Mouse (Mus musculus) lung, embryonic 16.5 days (tissue): Measurements from ENCODE around the gene Smad3. TPM values are rescaled to one million over a fixed set of nuclear protein-coding genes. Genes with fewer than 3 reads are reported as not detected.

Experiments
- ATAC-seq: fragments of 200-750 bp; cut with Nextera tagmentation; 2 replicates; pipeline ENCODE4 v1.8.0; 2017; ENCODE audit warnings: low read depth, mild to moderate bottlenecking, moderate library complexity
- H3K27ac ChIP-seq: fragments of 300-500 bp; sonication (generic); 2 replicates; pipeline ENCODE4 v1.5.1; 2014; ENCODE audit warnings: mild to moderate bottlenecking, control low read depth, low read length
- H3K27me3 ChIP-seq: fragments of 300-500 bp; sonication (generic); 2 replicates; pipeline ENCODE4 v1.6.1; 2014; ENCODE audit warnings: low read depth, low read length, mixed read lengths; ENCODE audit not compliant: control insufficient read depth, insufficient read depth
- H3K36me3 ChIP-seq: fragments of 300-500 bp; sonication (generic); 2 replicates; pipeline ENCODE4 v1.6.1; 2014; ENCODE audit warnings: low read length; ENCODE audit not compliant: control insufficient read depth, insufficient read depth
- H3K4me1 ChIP-seq: fragments of 300-500 bp; sonication (generic); replicated peaks from 2 replicates; pipeline ENCODE4 v1.6.1; 2014; ENCODE audit warnings: low read length, mixed read lengths; ENCODE audit not compliant: control insufficient read depth, insufficient read depth
- H3K4me2 ChIP-seq: fragments of 300-500 bp; sonication (generic); 2 replicates; pipeline ENCODE4 v1.6.1; 2014; ENCODE audit warnings: low read depth, low read length, control low read depth
- H3K4me3 ChIP-seq: fragments of 300-500 bp; sonication (generic); 2 replicates; pipeline ENCODE4 v1.5.1; 2014; ENCODE audit warnings: mild to moderate bottlenecking, low read length, control low read depth
- H3K9ac ChIP-seq: fragments of 300-500 bp; sonication (generic); 2 replicates; pipeline ENCODE4 v1.6.1; 2014; ENCODE audit warnings: low read length, control low read depth
- H3K9me3 ChIP-seq: fragments of 300-500 bp; sonication (generic); 2 replicates; pipeline ENCODE4 v1.6.1; 2016; ENCODE audit warnings: low read length; ENCODE audit not compliant: control insufficient read depth
- WGBS: fragments of 180-500 bp; shearing (Covaris S2); extraction: QIAGEN DNeasy Blood & Tissue Kit; methylation state at CpG from one replicate; pipeline ENCODE4 v1.1.7; 2014; 5-methylcytosine and 5-hydroxymethylcytosine counted together
- polyA plus RNA-seq: library from polyadenylated mRNA; unstranded; fragments of >200 nt; fragmentation: Nextera tagmentation; extraction: Ambion mirVana; gene quantifications from 2 replicates; pipeline ENCODE4 v1.2.1, GENCODE M21; 2015

Smad3 gene
- polyA plus RNA-seq, 1 experiment from 2014 or later, result 18.0 TPM

GRCm38 (mm10) chr9:63625090-63625756 is 132.6 kb downstream of the Smad3 start:
- Histone ChIP-seq H3K36me3 (peaks cover 9% of the 10 kb centered on the region), H3K9ac (no peak overlapping the region), H3K9me3 (no peaks in the 10 kb centered on the region), H3K27me3 (no peaks in the 10 kb centered on the region), H3K4me3 (no peak overlapping the region), H3K27ac (no peak overlapping the region), H3K4me1 (no peaks in the 10 kb centered on the region), H3K4me2 (no peak overlapping the region)
- ATAC-seq, result no peak
- WGBS, result 88% methylated on average over 9 of the region's 9 CpGs

DNA sequence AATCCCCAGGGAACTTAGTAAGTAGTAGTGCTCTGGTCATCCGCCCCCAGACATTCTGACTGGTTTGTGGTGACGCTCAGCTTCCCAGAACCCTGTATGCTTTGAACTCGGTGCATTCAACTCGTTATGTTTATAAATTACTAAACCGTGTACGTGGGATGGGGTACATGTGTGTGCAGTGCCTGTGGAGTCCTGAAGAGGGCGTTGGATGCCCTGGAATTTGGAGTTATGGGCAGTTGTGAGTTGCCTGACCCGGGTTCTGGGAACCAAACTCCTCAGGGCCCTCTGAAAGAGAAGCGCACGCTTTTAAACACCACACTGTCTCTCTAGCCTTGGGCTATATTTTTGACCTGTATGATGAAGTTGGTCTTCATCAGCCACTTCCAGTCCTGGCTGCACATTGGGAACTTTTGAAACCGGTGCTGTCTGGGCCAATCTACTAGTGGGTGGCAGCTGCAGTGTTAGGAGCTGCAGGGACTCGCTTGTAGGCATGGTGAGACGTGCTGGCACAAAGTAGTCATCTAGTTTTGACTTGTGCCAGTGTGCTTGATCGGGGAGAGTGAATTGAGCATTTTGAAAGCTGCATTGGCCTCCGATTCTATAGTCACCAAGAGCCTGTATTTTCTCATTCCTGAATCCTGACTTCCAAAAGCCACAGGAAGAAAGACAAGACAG is 133.8 kb downstream of the Smad3 start:
- Histone ChIP-seq H3K9ac (no peak overlapping the region), H3K4me1 (no peaks in the 10 kb centered on the region), H3K9me3 (no peaks in the 10 kb centered on the region), H3K4me3 (no peak overlapping the region), H3K36me3 (peaks cover 9% of the 10 kb centered on the region), H3K27ac (no peak overlapping the region), H3K27me3 (no peaks in the 10 kb centered on the region), H3K4me2 (no peak overlapping the region)
- WGBS, result 86% methylated on average over 15 of the region's 15 CpGs
- no peak for ATAC-seq

DNA sequence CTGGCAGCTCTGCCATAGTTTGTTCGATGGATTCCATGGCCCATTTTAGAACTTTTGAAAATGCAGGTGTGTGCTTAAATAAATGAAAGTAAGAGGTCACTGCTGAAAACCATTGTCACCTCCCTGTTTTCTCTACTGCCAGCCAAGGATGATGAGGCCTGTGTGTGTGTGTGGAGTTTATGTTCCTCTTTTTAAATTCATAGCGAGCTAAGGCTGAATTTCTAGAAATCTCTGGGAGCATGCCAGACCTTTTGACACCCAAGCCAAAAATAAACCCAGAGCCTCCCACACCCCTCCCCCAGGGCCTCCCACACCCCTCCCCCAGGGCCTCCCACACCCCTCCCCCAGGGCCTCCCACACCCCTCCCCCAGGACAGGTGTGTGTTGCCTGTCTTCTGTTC is 139.8 kb downstream of the Smad3 start:
- H3K27me3 ChIP-seq, result no peaks in the 10 kb centered on the region
- no peaks in the 10 kb centered on the region for H3K9me3 ChIP-seq
- H3K27ac ChIP-seq, result no peak overlapping the region
- no peak for ATAC-seq
- H3K4me3 ChIP-seq, result no peak overlapping the region
- H3K4me2 ChIP-seq, result no peak overlapping the region
- peaks cover 11% of the 10 kb centered on the region for H3K36me3 ChIP-seq
- peaks cover 15% of the 10 kb centered on the region for H3K4me1 ChIP-seq
- no peak overlapping the region for H3K9ac ChIP-seq
- WGBS, result 83% methylated on average over 2 of the region's 2 CpGs

- Histone ChIP-seq H3K36me3 (peaks cover 11% of the 10 kb centered on the region), H3K27ac (no peak overlapping the region), H3K4me3 (no peak overlapping the region), H3K4me2 (no peak overlapping the region), H3K27me3 (no peaks in the 10 kb centered on the region), H3K9ac (no peak overlapping the region), H3K4me1 (peaks cover 39% of the 10 kb centered on the region), H3K9me3 (no peaks in the 10 kb centered on the region)
- 69% methylated on average over 11 of the region's 11 CpGs for WGBS
- no peak for ATAC-seq
These were observed 143.5 kb downstream of the Smad3 start for GRCm38 (mm10) chr9:63614018-63614985.

- 0 out of 2 replicates have a peak overlapping the region, but pooled peaks have one; percentile 29 for H3K9ac ChIP-seq
- peaks cover 39% of the 10 kb centered on the region for H3K4me1 ChIP-seq
- H3K36me3 ChIP-seq, result peaks cover 11% of the 10 kb centered on the region
- peak overlapping the region; percentile 51 for H3K4me2 ChIP-seq
- peak overlapping the region; percentile 80 for H3K27ac ChIP-seq
- H3K4me3 ChIP-seq, result no peak overlapping the region
- H3K27me3 ChIP-seq, result no peaks in the 10 kb centered on the region
- no peaks in the 10 kb centered on the region for H3K9me3 ChIP-seq
- 17% methylated on average over 1 of the region's 1 CpGs for WGBS
- ATAC-seq, result peak; percentile 29
These were observed 144.2 kb downstream of the Smad3 start for GRCm38 (mm10) chr9:63613569-63613968.

DNA sequence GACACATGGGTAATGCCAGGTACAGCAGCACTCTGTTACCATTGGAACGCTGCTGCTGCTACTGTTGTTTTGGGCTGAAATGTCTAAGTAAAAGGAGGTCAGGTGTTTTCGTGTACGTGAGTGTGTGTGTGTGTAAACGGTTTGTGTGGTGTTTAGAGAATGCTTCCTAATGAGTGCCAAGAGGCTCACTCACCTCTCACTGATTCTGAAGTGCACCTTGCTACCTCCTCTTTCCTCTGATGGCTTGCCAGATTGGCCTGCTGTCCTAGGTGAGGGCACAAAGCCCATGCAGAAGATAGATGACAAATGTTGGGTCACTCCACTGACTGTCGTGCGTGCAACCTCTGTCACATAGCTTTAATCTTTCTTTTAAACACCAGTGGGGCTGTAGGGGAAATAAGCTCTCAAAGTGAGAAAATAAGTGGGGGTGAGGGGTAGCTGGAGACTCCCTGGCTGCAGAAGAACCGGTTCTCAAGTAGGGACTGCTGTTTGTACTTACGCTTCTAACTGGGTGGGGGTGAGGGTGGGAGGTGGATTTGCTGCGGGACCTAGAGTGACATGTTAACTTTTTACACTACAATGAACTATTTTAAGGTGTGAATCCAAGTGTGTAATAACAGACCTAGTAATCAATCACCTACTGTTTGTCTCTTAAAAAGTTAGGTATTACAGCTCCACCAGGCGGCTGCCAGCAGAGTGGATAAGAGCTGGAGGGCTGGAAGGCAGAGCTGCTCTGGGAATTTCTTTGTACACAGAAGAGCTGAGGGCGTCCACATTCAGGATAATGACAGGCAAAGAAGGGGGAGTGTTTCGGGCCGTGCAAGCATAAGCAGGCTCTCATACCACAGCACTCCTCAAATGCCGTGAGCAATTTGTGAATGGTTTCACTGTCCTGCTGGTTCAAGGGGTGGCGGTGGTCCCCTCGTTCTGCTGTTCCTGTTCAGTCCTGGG is 145.0 kb downstream of the Smad3 start:
- Histone ChIP-seq H3K9ac (0 out of 2 replicates have a peak overlapping the region, but pooled peaks have one; percentile 29), H3K27ac (peak overlapping the region; percentile 80), H3K36me3 (peaks cover 10% of the 10 kb centered on the region), H3K4me1 (peaks cover 39% of the 10 kb centered on the region), H3K27me3 (no peaks in the 10 kb centered on the region), H3K4me2 (peak overlapping the region; percentile 51), H3K9me3 (no peaks in the 10 kb centered on the region), H3K4me3 (0 out of 2 replicates have a peak overlapping the region, but pooled peaks have one; percentile 0)
- ATAC-seq, result peak; percentile 78
- 35% methylated on average over 16 of the region's 16 CpGs for WGBS

DNA sequence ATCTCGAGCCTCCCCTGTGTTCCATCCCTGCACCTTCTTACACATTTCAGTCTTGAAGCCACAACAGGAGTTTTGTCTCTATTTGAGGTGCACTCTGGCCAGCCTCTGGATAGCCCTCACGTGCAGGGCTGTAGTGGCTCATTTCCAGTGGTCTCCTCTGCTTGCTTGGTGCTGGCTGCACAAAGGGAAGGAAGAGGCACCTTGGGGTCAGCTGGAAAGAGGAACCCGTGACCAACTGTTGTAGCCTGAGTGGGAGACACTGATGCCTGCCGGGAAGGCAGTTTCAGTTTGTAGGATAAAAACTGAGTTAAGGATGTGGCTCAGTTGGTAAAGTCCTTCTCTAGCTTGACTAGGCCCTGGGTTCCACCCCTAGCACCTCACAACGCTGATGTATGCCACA is 145.8 kb downstream of the Smad3 start:
- no peak for ATAC-seq

GRCm38 (mm10) chr9:63610841-63611366 is 146.9 kb downstream of the Smad3 start:
- Histone ChIP-seq H3K36me3 (no peaks in the 10 kb centered on the region), H3K9ac (peak overlapping the region; percentile 38), H3K4me1 (peaks cover 39% of the 10 kb centered on the region), H3K9me3 (no peaks in the 10 kb centered on the region), H3K4me3 (no peak overlapping the region), H3K27me3 (no peaks in the 10 kb centered on the region), H3K4me2 (no peak overlapping the region), H3K27ac (peak overlapping the region; percentile 62)
- WGBS, result 20% methylated on average over 13 of the region's 13 CpGs
- ATAC-seq, result peak; percentile 39

More for the DNA sequence above, 145.8 kb downstream of the Smad3 start:
- no peaks in the 10 kb centered on the region for H3K9me3 ChIP-seq
- H3K9ac ChIP-seq, result peak overlapping the region; percentile 35; the same call in 1 of the 2 replicates
- H3K4me1 ChIP-seq, result peaks cover 39% of the 10 kb centered on the region
- H3K27ac ChIP-seq, result peak overlapping the region; percentile 80
- no peaks in the 10 kb centered on the region for H3K27me3 ChIP-seq
- WGBS, result 41% methylated on average over 5 of the region's 5 CpGs
- H3K4me3 ChIP-seq, result no peak overlapping the region
- H3K36me3 ChIP-seq, result peaks cover 4% of the 10 kb centered on the region; the same call in 1 of the 2 replicates
- no peak overlapping the region for H3K4me2 ChIP-seq
